Mouse (Mus musculus) v-Abl transformed pro-B cells (cell line): ENCODE measurements around the gene Klc3.

ENCODE experiments used
- in situ Hi-C, 2 experiments: fragments of 400-800 bp; cut with MboI; formaldehyde crosslinking; loops; one replicate each; pipeline ENCODE4 v1.15.1; 2025; ENCODE audit not compliant: unreplicated experiment in 2 of 2

The Klc3 gene

DNA sequence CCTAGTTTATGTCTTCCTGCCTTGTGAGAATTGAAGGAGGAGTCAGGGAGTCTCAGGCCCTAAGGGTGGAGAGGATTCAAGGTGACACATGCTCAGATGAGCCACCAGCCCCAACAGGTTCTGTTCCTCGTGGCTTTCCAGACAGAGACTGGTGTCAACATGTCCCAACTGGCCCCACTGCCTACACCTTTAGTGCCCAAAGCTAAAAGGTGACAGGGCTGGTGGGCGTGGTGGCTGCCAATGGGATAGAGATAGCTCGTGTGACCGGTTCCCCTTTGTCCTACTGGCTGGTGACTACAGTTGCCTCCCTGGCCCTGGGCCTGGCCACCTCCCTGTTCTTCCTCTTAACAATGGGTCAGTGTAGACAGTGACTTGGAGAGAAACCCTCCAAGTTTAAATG is 38.5 kb downstream of the Klc3 start:
- in situ Hi-C loops, result no loop called here

DNA sequence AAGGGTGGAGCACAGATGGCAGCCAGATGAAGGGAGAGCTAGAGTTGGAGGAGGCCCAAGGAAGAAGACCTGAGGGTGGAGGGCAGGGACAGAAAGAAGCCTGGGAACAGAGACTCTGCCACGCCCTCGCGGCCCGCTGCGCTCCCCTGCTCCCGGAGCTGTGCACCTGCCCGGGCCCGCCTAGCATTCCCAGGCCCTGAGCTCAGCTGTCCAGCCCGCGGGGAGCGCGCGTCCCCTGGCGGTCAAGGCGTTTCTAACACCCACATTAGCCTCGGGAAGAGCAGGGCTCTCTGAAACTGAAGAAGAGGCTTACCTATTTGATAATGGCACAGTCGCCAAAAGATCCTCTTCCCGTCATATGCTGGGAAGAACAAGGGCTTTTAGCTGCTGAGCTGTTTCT is 40.0 kb downstream of the Klc3 start:
- in situ Hi-C loops, result loop anchor here in 1 of 2 experiments (5.0 kb wide), 1 partner anchor 182 kb away; no protein-coding TSS in a partner anchor

- in situ Hi-C loops, result loop anchor here in 1 of 2 experiments (5.0 kb wide), 1 partner anchor 180 kb away; no protein-coding TSS in a partner anchor
Measured at GRCm38 (mm10) chr7:19362276-19362675, 41.6 kb downstream of the Klc3 start.

DNA sequence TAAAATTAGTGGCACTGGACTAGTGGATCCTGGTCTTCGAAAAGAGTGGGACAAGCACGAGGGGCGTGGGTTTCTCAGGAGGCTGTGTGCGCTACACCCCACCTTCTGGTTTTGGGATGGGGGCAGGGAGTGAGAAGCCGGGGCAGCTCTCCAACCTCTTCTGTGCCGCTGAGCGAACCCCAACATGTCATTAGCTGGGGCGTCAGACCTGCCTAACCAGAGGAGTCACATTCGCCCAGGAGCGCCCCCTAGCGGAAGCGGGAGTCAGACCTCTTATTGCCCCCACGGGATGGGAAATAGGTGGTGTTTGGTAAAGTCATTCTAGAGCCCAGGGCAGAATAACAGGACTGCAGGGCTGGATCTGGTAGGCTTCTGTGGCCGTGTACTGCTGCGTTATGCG is 42.2 kb downstream of the Klc3 start:
- in situ Hi-C loops, result loop anchor here in 1 of 2 experiments (5.0 kb wide), 1 partner anchor 179 kb away; no protein-coding TSS in a partner anchor

DNA sequence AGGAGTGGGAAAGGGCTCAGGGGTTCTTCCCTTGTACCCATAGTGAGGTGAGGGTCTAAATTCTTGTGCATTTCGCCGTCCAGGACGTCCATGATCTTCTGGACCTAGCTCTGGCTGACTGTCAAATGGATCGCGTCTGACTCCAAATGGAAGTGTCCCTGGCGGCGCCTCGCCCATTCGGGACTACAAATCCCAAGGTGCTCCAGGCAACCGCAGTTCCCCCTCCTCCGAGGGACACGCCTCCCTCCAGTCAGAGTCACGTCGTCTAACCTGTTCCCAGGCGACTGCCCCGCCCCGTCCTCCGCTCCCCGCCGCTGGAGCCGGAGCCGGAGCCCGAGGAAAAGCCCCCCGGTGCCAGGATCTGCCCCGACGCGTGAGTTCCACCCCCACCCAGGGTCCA is 43.0 kb downstream of the Klc3 start:
- in situ Hi-C loops, result loop anchor here in 1 of 2 experiments (5.0 kb wide), 1 partner anchor 179 kb away; no protein-coding TSS in a partner anchor

GRCm38 (mm10) chr7:19359892-19360641 is 43.8 kb downstream of the Klc3 start:
- in situ Hi-C loops, result loop anchor here in 1 of 2 experiments (5.0 kb wide), 1 partner anchor 178 kb away; no protein-coding TSS in a partner anchor

GRCm38 (mm10) chr7:19359299-19359891 is 44.5 kb downstream of the Klc3 start, which contains the start of the genes Cd3eap and Ppp1r13l:
Gene Cd3eap (minus strand): TSS chr7:19359483.
Gene Ppp1r13l (plus strand): TSS chr7:19359749.
- in situ Hi-C loops, result no loop called here

GRCm38 (mm10) chr7:19358634-19359033 is 45.3 kb downstream of the Klc3 start:
- in situ Hi-C loops, result no loop called here

DNA sequence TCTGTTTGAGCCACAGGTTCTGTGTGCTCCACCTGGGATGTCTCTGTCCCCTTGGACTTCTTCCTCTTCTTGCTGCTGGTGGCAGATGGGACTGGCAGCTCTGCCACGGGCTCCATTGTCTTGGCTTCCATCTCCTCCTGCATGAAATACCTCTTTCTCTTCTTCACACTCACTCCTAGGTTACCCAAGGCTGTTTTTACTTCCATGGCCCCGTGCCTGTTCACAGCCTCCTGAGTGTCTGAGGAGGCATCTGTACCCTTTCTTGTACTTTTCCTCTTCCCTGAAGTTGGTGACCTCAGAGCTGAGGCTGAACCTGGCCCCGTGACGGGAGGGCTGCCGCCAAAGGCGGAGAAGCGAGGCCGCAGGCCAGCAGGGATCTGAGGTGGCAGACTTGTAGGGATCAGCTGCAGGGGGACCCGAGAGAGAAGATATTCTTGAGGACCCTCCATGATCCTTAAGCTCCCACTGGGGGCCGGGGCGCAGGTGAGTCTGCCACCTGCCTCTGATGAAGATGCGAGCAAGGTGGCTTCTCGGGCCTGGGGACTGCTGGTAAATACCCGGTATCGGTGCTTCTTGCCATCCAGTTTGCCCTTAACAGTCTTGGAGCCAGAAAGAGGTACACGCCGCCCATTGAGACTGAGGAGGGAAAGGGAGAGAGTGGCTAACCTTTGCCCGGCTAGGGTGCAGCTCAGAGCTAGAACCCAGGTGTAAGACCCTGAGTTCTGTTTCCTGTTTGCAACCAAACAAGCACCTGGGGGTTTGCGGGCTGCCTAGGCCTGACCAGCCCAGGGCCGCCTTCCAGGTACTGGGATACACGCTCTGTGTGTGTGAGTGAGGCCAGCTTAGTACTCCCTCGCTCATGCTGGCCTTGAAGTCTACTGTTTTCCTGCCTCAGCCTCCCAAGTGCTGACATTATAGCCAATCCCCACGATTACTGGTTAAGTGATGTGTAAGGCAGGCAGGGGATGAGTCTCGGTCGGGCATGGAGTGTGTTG is 46.2 kb downstream of the Klc3 start:
- in situ Hi-C loops, result no loop called here

DNA sequence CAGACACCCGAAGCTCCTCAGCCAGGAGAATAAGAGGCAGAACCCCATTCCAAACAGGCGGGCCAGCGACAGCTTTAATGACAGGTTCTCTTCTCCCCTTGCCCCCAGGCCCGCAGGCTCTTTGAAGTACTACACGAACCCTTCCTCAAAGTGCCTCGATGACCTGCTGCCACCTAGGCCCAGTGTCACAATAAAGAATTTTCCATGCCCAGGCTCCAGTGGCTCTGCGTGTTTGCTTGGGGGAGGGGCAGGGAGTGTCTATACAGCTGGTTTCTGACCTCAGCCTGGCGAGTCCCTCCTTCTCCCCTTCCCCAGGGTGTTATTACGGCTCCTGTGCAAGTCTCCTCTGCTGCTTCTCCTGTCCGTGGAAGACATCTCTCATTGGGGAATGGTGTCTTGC is 47.6 kb downstream of the Klc3 start:
- in situ Hi-C loops, result no loop called here

DNA sequence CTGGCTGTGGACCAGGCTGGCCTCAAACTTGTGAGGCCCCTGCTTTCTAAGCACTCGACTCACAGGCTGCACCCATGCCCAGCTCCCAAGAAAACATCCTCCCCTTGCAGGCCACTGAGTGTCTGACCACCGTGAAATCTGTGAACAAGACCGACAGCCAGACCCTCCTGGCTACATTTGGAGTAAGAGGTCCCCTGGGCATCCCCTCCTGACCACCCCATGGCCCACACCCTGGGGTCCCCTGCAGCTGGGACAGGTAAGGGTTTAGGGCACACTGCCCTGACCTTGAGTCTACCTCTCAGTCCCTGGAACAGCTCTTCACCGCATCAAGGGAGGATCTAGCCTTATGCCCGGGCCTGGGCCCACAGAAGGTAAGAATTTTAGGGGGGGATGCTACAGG is 48.9 kb downstream of the Klc3 start:
- in situ Hi-C loops, result no loop called here

- in situ Hi-C loops, result no loop called here
Measured at GRCm38 (mm10) chr7:19350221-19350620, 53.7 kb downstream of the Klc3 start.

DNA sequence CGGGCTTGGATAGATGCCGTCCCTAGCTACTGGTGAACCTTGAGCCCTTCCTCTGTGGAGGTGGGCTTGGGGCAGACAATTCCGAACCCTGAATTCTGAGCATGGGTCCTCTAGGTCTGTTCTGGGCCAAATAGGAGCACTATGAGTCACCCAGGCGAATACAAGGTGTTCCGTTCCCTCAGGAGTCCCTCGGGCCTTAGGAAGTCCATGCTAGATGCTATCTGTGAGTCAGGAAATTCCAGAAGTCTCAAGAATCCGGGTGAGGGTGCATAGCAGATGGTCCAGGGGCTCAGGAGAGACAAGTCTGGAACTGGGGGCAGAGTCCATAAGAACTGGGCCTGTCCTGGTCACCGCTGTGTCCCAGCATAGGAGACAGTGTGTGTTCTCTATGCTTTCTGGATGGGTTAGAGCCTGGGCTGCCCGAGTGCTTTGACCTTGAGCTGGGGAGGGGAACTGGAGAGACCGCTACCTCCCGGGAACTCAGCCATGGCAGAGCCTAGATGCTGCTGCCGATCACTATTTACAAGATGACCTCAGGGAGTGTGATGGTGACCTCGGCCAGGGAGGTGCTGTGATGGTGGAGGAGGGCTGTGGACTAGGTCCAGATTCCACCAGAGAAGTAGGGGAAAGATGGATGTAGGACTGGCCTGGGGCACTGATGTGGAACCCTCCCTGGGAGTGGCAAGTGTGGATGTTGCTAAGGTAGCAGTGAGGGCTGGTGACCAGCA is 54.6 kb downstream of the Klc3 start:
- in situ Hi-C loops, result no loop called here

GRCm38 (mm10) chr7:19344938-19345471 is 58.9 kb downstream of the Klc3 start:
- in situ Hi-C loops, result loop anchor here (5.0 kb wide), 1 partner anchor 43 kb away; no protein-coding TSS in a partner anchor
